Mouse (Mus musculus) layer of hippocampus, adult 11-12 months (tissue): ENCODE results near the gene Serpina10.
"Not testable (repeated sequence)": the region's sequence is repeated elsewhere in the genome, so short reads cannot be mapped to it uniquely, and the experiment has no call there.

Source experiments
- DNase-seq: peaks from one replicate; pipeline ENCODE4 v3.0.0; 2022; ENCODE audit warnings: low spot score

Gene Serpina10

GRCm38 (mm10) chr12:103615141-103615540 lies 16.1 kb downstream of the Serpina10 start:
- DNase-seq: no peak

GRCm38 (mm10) chr12:103601839-103602238 lies 29.4 kb downstream of the Serpina10 start:
- no peak for DNase-seq

GRCm38 (mm10) chr12:103600364-103600763 lies 30.9 kb downstream of the Serpina10 start:
- DNase-seq: no peak

GRCm38 (mm10) chr12:103598411-103598810 lies 32.8 kb downstream of the Serpina10 start:
- DNase-seq: no peak

GRCm38 (mm10) chr12:103583771-103584170 lies 47.5 kb downstream of the Serpina10 start:
- DNase-seq: peak; percentile 17

- DNase-seq: not testable (repeated sequence)
Measured at GRCm38 (mm10) chr12:103578148-103578547, 53.1 kb downstream of the Serpina10 start.

- no peak for DNase-seq
Measured at GRCm38 (mm10) chr12:103569690-103570089, 61.6 kb downstream of the Serpina10 start.

GRCm38 (mm10) chr12:103567129-103567528 lies 64.1 kb downstream of the Serpina10 start:
- DNase-seq: peak; percentile 23

- DNase-seq: no peak
Measured at GRCm38 (mm10) chr12:103565151-103565550, 66.1 kb downstream of the Serpina10 start.
